Mouse (Mus musculus) thymus, postnatal 4 days (tissue): ENCODE data around the gene Pdlim7.

Experiments used
- DNase-seq: peaks from one replicate; pipeline ENCODE4 v3.0.0; 2021

Gene Pdlim7

GRCm38 (mm10) chr13:55513111-55513748, at the start of gene Pdlim7:
Gene Pdlim7 (minus strand): TSS chr13:55513676.
- peak; percentile 95 for DNase-seq

DNA sequence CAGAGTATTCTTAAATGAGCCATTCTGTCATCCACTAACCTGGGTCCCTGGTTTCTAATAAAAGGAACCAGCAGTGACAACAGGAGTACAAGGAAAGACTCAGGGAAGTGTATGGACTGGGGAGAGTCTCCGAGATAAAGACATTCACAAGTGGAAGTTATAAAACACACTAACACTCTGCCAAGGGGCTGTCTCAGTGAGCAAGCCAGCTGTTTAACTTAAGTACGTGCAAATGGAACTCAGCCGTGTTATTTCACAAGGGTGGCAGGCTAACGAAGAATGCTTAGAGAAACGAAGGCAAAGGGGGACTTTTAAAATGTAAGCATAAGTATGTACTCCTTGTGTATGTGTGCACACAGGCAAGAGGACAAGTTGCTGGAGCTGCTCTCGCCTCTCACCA, 44.0 kb upstream of the Pdlim7 start:
- DNase-seq = no peak

DNA sequence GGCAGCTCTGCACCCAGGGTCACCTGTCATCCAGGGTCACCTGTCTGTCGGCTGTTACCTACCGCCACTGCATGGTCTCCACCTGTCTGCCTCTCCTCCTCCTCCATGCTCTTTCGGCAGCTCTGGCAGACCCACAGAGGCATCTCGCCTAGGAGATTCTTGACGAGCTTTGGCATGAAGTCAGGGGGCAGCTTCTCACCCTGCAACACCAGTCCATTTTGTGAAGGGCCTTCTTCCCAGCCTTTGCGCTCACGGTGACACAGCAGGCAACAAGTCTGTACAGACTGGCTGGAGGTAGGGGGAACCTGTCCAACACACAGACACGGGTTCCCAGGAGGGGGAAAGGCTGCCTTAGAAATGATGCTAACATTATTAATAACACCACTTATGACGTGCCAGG, 42.4 kb upstream of the Pdlim7 start:
- no peak for DNase-seq

DNA sequence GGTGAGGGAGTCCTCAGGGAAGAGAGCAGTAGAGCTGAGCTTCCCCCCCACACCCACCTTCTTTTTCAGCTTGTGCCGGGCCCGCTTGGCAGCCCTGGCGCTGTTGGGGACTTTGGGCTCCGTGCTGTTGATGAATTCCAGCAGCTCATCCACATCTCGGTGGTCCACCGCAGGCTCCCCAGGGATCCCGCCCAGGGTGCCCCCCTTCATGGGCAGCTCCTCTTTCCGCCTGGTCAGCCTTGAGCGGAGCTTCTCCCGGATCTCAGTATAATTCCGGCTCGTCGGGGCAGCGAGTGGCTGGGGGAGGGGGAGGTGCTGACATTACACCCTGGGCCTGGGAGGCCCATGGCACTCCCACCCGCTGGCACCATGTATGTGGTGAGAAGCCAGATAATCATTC, 35.6 kb upstream of the Pdlim7 start:
- no peak for DNase-seq

DNA sequence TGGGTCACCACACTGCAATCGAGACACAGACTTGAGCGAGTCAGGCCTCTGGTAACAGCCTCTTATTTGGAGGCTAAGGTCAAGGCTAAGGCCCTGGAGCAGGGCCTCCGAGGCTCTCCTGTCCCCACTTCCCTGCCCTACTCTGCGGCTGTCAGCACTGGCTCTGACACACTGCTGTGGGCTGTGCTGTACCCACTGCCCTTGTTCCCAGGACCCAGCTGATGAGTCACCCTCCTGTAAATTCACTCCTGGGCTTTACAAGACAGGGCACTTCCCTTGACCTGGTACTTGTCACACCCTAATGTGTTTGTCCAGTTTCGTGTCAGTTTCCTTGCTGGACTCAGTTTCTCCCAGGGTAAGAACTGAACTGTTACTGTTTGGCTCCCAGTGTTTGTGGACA, 35.0 kb upstream of the Pdlim7 start:
- DNase-seq = no peak

DNA sequence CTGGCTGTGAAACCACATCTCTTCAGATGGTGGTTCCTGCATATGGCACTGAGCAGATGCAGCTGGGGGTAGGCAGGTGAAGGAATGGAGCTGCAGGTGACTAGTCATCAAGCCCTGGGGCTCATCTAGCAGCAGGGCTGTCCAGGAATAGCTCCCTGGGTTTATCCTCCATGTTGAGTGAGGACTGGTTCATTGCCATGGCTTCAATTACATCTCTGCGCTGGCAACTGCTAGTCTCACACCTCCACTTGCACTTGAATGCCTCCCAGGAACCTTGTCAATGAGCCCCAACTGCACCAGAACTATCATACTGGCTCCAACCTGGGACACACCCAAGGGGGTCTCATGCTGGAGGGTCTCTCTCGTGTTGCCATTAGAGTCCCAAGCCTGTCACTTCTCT, 34.4 kb upstream of the Pdlim7 start:
- DNase-seq = no peak

GRCm38 (mm10) chr13:55544792-55545191, 31.3 kb upstream of the Pdlim7 start:
- DNase-seq = no peak

- no peak for DNase-seq
Measured at GRCm38 (mm10) chr13:55543447-55543846, 30.0 kb upstream of the Pdlim7 start.

DNA sequence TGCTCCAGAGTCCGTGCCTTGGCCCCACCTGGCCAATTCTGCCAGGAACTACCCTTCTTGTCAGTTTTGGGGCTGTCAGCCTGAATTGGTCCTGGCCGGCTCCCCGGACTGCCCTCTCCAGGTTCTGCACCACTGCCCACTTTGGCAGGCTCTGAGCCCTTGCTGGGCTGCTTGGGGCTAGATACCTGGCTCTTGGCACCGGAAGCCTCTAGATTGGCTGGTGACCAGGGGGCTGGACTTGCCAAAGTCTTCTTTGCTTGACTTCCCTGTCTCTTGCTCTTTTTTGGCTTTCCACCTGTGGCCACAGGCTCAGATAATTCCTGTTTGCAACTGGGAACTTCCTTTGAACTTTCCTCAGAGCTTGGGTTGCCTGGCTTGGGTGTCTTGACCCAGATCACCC, 29.4 kb upstream of the Pdlim7 start:
- DNase-seq = no peak

DNA sequence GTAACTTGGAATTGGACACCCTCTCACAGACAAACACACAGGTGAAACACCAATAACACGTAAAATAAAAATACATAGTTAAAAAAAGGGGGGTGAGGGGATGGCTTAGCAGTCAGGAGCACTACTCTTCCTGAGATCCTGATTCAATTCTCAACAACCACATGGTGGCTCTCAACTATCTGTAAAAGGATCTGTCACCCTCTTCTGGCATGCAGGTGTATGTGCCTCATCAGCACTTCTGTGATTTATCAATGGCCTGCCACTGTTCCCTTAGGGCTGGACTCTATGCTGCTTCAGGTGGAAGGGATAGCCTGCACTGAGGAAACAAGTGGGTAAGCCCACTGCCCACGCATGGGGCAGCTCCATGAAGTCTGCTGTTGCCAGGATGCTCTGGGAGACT, 27.5 kb upstream of the Pdlim7 start:
- peak; percentile 47 for DNase-seq

DNA sequence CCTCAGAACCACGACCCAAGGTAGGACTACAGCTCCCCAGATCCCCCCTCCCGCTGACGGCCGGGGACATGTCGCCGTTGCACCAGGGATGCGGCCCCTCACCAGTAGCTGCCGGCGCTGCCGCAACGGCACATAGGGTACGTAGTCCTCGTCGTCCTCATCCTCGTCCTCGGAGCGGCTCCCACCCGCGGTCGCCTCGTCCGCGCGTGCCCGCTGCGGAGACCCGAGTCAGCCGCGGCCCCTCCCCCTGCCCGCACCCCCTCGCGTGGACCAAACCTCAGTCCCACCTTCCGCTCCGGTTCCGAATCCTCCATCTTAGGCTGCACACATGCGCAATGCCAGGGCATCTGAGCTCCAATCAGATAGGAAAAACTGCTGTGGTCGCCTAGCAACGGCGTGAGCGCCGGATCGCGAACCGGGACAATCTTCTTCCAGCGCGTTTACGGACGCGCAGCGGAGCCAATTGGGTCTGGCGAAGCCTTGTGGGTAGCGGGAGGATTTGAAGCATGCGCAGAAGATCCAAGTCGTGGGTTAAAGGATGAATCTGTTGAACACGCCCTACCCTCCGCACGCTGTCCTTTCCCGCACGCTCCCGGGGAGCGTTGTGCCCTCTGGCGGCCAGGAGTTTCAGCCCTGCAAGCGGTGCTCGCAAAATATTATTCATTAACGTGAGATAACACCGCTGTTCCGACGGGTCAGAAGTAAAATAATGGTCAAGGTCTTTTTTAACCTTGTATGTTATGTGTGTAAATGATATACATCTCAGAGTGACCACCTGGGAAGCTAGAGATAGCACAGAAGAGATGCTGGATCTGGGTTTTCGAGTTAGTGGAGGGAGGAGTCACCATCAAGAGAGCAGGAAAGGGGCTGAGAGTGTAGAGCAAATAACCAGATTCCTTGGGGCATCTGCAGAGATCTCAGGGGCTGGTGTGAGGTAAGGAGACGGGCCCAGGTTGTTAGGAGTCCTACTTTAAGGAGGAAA, 23.0 kb upstream of the Pdlim7 start, which contains the start of gene Ddx41:
Gene Ddx41 (minus strand): TSS at position 465 of the 982 bp plus-strand sequence.
- DNase-seq = peak; percentile 96

DNA sequence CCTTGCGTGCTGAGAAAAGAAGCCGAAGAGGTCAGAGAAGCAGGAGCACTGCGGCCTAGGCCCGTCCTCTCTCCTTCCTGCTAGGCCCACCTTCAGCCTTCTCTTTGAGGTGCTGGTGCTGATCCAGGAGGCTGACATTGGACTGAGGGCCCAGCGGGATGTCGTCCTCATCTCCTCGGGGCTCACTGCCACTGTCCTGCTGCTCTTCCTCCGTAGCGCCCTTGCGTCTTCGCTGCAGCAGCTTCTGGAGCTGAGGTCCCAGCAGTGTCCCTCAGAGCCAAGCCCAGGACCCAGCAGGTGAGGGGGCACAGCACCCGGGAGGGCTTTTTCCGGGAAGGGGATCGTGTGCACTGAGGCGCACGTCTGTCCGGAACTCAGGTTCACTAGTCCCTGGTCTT, 22.3 kb upstream of the Pdlim7 start:
- DNase-seq = no peak

DNA sequence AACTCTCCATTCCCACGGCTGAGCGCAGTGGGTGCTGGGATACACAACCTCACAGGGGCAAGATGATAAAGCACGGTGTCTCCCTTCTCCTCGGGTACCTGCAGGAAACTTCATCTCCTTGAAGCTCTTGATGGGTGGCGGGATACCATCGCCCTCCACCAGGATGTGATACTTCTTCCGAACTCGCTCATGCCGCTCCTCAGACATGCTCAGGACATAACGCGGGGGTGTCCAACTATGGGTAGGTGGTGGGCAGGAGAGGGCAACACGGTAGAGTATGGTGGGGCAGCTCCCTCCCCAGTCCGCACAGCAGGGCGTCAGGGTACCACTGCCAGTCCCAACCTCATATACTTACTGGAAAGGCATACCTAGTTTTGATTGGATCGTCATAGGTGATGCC, 21.7 kb upstream of the Pdlim7 start:
- DNase-seq = no peak

DNA sequence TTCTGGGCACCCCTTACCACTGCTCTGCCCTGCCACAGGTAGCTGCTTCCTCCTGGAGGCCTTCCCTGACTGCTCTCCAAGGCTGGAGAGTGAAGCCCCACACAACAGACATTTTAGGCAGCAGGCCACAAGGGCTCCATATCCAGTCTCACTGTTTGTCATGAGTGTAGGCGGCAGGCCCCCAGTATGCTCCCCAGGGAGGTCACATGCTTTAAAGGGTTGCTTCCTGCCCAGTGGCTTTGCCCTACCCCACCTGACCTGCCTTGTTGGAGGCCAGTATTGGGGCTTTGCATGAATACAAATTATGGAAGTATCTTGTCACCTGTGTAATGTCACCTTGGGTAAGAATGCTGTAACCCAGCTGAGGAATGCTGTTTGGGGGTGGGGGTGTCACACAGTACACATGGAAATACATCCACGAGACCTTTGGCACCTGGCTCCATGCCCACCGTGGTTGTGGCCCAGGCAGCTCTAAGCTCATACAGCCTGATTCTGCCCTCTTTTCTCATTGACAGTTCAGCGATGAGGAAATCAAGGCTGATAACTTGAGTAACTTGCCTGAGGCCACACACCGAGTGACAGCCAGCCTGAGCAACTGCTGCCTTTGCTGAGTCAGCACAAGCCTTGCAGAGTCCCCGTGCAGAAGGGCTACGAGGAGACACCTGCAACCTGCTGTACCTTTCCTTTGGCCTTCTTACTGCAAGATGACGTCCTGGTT, 15.9 kb upstream of the Pdlim7 start, which contains the start of gene Dok3:
Gene Dok3 (minus strand): TSS at position 99 of the 718 bp plus-strand sequence.
- DNase-seq = no peak

- no peak for DNase-seq
Measured at GRCm38 (mm10) chr13:55527834-55528772, 14.6 kb upstream of the Pdlim7 start.

DNA sequence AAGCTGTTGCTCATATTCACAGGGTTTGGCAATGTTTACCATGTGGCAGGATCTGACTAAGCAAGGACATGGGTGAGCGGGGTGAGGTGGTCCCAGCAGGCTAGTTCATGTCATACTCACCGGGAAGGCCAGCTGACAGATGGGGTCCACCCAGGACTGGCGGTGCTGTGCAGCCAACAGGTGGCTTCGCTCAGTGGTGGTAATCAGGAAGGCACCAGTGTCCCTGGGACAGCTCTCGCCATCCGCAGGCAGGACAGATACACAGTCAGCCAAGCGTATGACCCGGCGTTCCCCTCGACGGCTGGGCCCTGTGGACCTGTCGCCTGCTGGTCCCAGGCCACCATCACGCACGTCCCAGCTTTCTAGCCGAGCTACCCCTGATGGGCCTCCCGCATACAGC, 13.7 kb upstream of the Pdlim7 start:
- DNase-seq = no peak

DNA sequence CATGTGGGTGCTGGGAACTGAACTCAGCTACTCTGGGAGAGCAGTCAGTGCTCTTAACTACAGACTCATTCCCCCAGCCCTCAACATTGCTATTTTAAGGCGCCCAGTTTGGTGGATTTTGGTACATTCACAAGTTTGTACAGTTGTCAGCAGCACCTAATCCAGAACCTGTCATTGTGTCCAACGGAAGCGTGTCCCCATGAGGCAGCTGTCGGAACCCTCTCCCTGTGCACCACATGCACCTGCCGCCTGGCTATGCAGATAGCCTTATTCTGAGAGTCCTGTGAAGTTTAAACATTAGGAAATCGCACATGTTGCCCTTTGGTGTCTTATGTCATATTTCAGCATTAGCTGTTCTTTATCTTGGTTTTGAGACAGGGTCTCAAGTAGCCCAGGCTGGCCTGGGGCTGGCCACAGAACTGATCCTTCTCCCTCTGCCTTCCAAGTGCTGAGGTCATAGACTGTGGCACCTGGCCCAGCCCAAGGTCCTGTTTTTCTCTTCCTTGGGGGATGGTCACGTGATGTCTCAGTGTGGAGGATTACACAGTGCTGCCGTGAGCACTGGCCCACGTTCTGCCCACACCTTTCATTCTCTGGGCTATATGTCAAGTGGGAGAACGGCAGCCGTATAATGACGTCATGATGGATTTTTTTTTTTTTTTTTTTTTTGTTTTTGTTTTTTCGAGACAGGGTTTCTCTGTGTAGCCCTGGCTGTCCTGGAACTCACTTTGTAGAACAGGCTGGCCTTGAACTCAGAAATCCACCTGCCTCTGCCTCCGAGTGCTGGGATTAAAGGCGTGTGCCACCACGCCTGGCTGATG, 12.5 kb upstream of the Pdlim7 start:
- no peak for DNase-seq

DNA sequence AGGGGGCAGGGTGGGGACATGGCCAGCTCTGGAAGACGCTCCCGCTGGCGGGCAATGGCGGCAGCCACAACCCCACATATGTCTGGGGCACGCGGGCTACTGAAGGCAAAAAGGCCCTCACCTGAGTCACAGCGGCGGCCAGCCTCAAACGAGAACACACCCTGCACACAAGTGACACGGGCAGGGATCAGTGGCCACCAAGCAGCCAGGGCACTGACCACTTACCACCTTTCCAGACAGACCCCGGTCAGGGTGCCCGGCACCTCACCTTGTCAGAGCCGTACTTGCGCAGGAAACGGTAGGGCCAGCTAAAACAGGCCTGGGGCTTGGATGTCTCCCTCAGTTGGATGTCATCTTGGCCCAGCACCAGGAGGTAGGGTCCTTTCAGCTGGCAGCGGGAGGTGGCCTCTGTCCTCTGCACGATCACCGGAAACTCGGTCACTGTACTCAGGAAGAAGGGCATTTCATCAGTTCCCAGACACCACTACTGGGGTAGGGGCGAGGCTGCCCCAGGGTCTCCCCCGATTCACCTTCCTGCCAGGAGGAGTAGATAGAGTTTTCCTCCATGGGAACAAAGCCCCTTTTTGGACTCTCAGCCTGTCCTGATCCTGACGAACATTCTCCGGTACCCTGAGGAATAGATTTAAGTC, 10.6 kb upstream of the Pdlim7 start:
- DNase-seq = no peak

DNA sequence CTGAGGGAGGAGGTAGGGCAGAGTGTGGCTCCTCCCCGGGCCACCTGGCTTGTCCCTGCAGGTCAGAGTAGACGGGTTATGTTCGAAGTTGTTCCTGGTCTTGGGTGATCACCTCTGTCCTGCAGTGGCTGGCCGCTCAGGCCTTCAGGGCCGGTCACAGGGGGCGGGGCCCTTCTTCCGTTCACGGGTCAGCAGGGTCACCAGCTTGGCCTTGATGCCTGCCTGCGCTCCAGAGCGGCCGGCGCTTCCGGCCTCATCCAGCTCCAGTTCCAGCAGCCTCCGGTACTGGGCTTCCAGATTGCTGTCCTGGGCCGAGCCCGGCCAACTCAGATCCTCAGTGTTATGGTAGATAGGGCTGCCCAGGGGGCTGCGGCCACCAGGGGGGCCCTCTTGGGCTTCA, 9.8 kb upstream of the Pdlim7 start:
- no peak for DNase-seq

DNA sequence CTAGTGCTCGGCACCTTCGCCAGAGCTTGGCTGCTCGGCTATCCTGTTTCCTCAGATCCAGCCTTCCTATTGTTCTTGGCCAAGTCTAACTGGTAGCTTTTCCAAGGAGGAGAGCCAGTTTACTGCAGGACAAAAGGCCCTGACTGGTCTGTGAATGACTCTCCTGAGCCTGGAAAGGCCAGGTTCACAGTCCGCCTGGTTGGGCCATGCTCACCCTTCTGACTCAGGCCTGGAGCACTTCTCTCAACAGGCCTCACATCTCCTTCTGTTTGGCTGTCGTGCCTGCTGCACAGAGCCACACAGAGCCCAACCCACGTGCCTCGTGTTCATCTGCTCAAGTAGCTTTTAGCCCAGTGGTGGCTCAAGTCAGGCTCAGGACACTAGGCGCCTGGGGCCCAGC, 9.3 kb upstream of the Pdlim7 start:
- no peak for DNase-seq

- DNase-seq = no peak
Measured at GRCm38 (mm10) chr13:55519606-55520005, 6.1 kb upstream of the Pdlim7 start.
